Mouse (Mus musculus) frontal cortex, adult 2 months (tissue): ENCODE results near the gene Myh10. TPM values are rescaled to one million over a fixed set of nuclear protein-coding genes. Genes with fewer than 3 reads are reported as not detected.

Experiments used
- DNase-seq, 2 experiments: peaks; one replicate each; pipeline ENCODE4 v3.0.0; 2022; ENCODE audit warnings: low spot score in 1 of 2; ENCODE audit errors: extremely low spot score in 1 of 2
- polyA plus RNA-seq: library from polyadenylated mRNA; depleted of rRNA; stranded (reverse); fragments of >200 nt; gene quantifications from 2 replicates; pipeline ENCODE4 v1.2.3, GENCODE M21; 2012; rRNA removed

Gene Myh10
- polyA plus RNA-seq, 1 experiment, result 141 TPM

DNA sequence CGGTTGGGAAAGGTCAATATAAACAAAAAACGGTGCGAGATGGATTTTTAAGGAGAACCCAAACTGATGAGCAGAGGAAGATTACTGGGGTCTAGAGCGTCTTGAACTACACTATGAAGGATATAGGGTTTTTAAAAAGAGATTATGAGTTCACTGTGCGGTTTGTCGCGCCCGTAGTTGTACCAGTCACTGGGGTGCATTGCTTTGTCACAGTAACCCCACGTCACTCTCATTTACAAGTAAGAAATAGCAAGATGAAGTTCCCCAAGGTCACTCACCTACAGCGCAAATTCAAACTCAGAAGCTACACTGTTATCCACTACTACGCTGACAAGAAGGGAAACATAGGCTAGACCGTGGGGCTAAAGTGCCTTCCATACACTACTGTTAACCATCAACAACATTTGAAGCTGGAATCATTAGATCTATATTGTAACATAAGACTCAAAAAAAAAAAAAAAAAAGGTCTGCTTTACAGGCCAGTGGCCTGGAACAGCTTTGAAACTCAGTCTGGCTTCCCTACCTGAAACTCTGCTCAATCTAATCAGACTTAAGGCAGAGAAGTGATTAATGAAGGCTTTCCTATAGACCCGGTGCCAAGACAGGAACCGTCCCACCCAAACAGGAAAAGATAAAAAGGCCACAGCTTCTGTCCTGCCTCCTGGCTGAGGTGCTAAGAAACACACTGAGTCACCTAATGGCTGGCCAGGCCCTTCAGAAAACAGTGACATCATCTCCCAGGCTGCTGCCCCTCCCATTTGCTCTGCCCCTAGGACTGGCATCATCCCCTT is 162.4 kb downstream of the Myh10 start:
- no peak for DNase-seq

DNA sequence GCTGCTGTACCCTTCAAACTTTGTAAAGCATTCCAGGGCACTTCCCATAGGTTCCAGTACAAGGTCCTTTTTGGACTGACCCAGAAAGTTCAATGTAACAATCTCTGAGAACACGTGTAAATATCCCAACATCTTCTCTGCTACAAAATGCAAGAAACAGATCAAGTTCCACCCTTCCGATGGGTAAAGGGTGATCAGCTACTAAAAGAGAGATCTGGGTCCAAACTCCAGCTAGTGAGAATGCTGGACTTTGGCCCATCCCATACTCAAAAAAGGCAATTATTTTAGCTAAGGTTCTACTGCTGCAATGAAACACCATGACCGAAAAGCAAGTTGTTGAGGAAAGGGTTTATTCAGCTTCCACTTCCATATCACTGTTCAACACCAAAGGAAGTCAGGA is 163.3 kb downstream of the Myh10 start:
- DNase-seq, result no peak

DNA sequence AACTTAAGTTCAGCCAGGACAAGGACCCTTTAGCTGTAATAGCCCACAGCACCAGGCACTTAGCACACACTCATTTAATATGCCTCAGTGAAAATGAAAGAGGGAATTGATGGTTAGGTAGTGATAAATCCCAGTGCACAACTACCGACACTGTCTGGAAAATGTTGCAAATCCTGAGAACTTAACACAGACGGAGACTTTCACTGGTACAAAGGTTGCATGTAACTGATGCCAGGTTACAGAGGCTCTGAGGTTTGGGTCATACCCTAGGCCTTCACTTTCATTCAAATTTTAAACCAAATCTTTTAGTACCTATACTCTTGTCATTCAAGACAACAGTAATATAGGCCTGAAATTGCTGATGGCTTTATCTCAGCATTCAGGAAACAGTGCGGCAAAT is 166.0 kb downstream of the Myh10 start:
- DNase-seq, result no peak

DNA sequence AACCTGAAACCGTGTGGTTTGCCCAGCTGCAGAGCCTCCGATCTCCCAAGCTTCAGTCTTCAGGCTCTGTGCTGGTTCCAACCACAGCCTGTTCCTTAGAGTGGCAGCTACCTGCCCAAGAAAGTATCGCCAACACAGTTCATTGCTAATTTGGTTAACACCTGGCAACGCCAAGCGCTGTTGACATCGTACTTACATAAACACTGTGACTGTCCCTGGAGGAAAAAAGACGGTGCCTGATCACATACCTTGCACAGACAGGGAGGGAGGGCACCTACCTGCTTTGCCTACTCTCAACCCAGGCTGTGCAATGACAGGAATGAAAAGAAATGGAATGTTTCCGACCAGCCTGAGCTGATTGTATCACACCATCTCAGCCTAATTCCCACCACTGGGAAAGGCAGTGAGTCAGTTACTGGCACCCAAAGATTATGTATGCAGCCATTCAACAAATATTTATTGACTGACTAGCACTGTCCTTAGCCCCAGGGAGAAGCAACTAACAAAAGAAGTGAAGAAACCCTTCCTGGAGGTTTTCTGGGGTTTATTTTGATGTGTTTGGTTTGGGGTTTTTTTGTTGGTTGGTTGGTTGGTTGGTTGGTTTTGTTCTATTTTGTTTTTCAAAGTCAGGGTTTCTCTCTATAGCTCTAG is 168.7 kb downstream of the Myh10 start:
- no peak for DNase-seq

DNA sequence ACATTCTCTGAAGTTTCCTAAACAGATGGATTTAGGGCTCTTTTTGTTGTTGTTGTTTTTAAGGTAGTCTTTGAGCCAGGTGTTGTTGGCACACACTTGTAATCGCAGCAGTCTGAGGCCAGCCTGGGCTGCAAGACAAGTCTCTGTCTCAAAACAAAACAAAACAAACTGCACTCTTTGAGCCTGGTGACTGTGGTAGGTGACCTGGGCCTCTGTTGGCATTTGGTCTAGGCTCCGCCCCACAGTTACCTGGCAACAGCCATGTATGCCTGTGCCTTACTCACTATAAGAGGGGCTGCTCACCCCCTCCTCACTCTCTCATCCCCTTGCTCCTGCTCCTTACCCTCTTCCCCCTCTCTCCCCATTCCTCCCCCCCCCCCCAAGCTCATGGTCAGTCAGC is 170.9 kb downstream of the Myh10 start:
- no peak for DNase-seq

DNA sequence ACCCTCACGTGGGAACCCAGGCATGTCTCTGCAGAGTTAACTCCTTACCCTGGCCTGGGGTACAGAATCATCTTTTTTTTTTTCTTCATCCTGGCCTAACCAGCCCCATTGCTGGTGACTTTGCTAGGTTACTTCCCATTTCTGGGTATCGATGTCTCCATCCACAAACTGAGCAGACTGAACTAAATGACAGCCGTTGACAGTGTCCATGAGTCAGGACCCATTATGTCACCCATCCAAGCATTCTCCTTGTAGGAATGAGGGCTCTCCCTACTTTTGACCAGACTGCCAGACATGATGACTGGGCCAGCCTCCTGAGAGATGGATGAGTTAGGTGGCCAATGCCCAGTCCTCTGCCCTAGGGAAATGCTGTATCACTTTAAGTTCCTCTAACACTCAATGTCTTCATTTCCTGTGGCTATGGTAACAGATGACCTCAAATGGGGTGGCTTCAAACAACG is 172.3 kb downstream of the Myh10 start:
- no peak for DNase-seq

DNA sequence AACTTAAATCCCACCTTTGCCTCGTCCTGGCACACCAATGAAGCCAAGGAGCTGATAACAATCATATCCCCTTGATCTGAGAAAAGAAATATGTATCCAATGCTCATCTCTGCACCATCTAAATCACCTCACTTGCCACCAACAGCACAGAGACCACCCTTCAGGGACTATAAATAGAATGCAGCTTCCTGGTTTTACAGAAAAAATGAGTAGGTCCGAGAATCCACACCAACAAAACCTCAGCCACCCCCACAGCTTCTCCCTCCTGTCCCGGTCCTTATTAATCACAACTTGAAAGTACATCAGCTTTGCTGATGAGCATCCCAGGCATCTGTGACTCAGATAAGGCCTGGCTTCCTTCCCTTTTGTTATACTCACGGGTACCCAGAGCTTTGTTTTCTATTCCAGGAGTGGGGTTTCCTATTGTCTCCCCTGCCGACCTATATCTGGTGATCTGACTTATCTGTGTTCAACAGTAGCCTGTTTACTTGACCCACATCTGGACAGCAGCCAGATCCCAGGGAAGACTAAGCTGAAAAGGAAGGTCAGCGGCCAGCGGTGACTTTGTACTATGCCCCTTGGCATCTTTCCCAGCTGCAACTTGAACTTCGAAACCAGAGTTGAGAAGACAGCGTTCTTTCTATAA is 173.3 kb downstream of the Myh10 start:
- DNase-seq, result no peak

Other genes starting within 250 kb of the Myh10 start
- gene Pik3r6, start 188.5 kb upstream of the Myh10 start, polyA plus RNA-seq, result 2.8 and 2.9 TPM in 2 replicates
- gene Mfsd6l, start 135.4 kb upstream of the Myh10 start, polyA plus RNA-seq, result 0.08 TPM in 1 of 2 replicates, not detected in the other
- gene Ccdc42, start 104.5 kb upstream of the Myh10 start, polyA plus RNA-seq, result 0.95 and 0.98 TPM in 2 replicates
- gene Ndel1, start 180.3 kb downstream of the Myh10 start, polyA plus RNA-seq, result 99.0 and 114 TPM in 2 replicates
- gene Rnf222, start 197.0 kb downstream of the Myh10 start, polyA plus RNA-seq, result 0.02 TPM in 1 of 2 replicates, not detected in the other
- gene Rpl26, start 210.0 kb downstream of the Myh10 start, polyA plus RNA-seq, result 1,561 and 1,707 TPM in 2 replicates
- 0.48 and 0.82 TPM in 2 replicates for gene Odf4, start 235.5 kb downstream of the Myh10 start, polyA plus RNA-seq